Mouse (Mus musculus): ENCODE results near the gene Cd19. TPM values are rescaled to one million over a fixed set of nuclear protein-coding genes. Genes with fewer than 3 reads are reported as not detected.
"Not testable (repeated sequence)": the region's sequence is repeated elsewhere in the genome, so short reads cannot be mapped to it uniquely, and the experiment has no call there.

Cd19 gene
- total RNA-seq, 2 experiments from 2014 or later, result not detected

DNA sequence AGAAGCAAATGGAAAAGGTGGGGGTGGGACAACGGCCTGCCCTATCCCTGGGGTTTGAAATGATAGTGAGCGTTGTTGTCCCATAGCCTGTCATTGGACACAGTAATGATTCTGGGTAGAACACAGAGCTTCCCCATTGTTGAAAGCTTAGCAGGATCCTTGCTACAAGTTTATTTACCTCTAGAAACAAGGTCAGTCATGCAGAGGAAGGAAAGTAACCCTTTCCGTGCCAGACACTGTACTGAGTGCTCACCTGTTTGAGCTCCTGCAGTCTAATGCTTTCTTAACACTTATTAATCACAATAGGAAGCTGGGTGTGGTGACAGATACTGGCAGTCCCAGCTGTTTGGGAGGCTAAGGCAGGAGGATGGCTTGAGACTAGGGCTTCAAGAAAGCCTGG, 21.1 kb upstream of the Cd19 start:
- ATAC-seq (replicated peaks; ENCODE audit: poor library complexity), result no peak

DNA sequence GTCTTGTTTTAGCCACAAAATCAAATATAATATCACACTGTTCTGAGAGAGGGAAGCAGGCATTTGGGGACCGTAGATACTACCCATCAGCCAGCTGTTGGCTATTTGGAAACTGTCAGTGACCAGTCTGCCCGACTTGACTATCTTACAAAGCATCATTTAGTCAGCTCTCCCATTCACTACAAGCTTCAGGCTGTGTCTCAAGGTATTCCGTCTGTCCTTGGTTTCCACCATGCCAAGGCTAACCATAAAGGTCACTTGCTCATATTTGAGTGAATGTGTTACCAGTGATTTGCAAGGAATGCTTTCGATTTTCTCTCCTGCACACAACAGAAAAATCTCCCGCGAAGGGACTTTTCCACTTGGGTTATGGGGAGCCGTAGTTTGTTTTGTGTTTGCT, 20.0 kb upstream of the Cd19 start:
- no peak for ATAC-seq (replicated peaks; ENCODE audit: poor library complexity)

DNA sequence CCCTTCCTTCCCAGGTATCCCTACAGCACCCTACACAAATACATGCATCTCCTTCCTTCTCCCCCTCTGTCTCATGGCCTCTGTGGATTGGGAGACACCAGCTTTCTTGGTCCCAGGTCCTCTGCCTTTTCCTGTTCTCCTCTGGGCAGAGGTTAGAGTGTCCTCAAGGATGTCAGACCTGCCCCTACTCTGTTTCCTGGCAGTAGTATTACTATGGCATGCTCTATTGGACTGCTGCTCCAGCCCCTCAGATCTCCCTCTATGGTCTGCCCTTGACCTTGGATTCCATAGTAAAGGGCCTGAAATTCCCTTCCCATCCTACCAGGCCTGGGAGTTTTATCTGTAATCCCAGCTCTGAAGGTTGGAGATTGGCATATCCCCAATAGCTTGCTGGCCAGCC, 15.5 kb upstream of the Cd19 start:
- ATAC-seq (replicated peaks; ENCODE audit: poor library complexity), result no peak

DNA sequence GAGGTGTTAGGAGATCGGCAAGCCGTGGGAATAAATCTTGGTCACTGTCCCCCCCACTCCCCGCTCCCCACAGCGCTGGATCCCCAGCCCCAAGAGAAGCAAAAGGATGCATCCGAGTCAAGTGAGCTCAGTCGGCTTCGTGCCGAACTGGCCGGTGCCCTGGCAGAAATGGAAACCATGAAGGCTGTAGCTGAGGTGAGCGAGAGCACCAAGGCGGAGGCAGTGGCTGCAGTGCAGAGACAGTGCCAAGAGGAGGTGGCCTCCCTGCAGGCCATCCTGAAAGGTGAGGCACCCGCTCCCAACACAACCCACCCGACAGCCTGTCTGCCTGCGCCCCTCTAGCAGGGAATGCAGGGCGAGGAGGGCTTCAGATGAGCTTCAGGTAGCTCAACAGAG, 14.8 kb upstream of the Cd19 start:
- ATAC-seq (replicated peaks; ENCODE audit: poor library complexity), result no peak

DNA sequence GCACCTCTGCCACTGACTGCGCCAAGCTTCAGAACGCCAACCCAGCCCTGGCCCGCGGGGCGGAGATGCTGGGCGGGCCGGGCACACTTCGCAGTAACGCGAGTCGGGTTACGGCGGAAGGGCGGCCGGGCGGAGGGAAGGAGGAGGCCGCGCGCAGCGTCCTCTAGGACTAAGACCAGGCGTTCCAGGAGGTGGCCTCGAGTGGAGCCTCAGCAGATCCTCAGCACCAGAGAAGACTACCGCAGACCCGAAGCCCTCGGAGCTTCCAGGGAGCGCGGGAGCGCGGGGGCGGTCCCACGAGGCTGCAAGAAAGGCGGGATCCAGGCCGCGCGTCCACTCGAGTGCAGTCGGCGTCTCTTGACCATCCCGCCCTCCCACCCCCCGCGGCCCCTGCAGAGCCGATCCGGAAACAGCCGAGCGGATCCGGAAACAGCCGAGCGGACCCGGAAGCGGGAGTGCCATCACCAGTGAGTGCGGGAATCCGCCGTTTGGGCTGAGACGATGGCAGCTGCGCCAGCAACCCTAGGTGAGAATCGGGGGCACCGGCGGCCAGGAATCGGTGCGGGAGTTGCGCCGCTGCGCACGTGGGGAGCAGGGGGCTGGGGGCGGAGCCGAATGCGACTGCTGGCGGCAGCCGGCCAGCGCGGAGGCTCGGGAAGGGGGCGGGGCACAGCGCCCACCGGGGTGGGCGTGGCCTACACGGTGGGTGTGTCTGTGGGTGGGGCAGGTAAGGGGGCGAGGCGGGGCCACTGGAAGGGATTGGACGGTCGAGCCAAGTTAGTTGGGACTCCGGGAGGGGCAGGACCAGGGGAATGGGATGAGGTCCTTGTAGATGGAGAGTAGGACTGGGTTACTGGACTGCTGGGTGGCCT, 14.2 kb upstream of the Cd19 start, which contains the start of gene Rabep2:
Gene Rabep2, plus strand, starts transcription at position 129 of the 872 bp plus-strand sequence.
- ATAC-seq (replicated peaks; ENCODE audit: poor library complexity), result peak; percentile 79

DNA sequence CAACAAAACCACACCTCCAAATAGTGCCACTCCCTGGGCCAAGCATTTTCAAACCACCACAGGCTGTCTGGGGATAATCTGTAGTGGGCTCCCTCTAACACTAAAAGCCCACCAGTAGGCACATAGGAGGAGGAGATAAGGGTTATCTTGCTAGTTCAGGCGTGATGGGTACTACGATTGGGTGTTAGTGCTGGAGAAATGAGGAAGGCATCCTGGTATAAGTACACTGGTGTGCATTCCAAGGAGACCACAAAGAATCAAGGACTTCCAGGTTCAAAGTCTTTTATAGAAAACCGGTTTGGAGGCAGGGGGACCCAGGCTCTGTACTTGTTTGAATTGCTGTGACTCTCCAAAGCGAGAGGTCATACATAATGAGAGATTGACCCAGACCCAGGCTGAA, 13.5 kb upstream of the Cd19 start:
- ATAC-seq (replicated peaks; ENCODE audit: poor library complexity), result peak; percentile 12; the same call in 1 of the 2 replicates

DNA sequence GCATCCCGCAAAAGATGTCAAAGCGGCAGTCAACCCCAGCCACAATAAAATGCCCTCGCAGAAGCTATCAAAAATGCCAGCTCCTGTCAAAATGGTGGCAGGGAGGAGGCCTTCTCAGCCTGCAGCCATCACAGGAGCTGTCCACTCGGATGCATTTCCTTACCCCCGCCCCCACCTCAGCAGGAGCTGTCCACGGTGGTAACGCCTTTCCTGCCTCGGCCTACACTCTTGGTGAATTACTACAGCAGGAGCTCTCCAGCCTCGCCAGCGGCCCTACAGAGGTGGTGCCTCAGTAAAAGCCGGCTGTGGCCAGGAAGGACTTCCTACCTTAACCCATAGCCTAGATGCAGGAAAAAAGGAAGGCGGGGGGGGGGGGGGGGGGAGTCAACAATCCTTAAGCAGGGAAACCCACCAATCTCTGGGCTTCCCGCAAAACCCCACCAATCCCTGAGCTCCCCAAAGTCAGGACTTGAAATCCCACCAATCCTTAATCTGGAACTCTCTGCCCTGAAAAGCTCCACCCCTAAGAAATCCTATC, 12.7 kb upstream of the Cd19 start:
- no peak for ATAC-seq (replicated peaks; ENCODE audit: poor library complexity)

DNA sequence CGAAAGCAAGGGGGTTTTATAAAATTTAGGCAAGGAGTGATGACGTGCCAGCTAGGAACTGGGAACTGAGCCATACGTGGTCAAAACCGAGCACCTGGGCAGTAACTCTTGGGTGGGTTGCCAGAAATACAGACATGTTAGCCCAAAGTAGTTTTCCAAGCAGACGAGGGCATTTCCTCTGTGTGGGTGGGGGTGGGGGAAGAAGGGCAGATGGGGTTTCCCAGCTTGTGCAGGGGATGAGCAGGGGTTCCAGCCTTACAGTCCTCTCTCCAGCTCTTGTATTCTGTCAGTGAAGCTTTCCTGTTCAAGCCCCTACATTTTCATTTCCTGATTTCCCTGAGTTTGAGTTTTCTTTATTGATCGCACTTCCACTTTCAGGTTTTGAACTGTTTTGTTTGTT, 9.5 kb upstream of the Cd19 start:
- no peak for ATAC-seq (replicated peaks; ENCODE audit: poor library complexity)

DNA sequence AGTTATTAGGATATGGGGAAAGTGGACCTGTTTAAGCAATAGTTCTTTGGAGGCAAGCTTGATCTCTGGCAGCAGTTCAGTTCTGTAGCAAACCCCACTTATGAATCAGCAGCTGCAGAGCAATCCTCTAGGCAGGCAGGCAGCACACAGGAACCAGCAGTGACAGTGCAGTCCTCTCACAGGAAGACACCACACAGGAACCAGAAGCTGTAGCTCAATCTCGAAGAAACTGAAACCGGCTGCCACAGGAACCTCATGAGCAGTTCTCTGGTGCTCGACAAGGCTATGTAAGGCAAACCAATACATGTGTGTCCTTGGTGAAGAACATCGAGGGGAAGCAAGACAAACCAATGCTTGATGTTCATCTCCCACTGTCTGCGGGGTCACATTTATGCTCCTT, 7.1 kb upstream of the Cd19 start:
- ATAC-seq (replicated peaks; ENCODE audit: poor library complexity), result peak; percentile 55; the same call in 1 of the 2 replicates

DNA sequence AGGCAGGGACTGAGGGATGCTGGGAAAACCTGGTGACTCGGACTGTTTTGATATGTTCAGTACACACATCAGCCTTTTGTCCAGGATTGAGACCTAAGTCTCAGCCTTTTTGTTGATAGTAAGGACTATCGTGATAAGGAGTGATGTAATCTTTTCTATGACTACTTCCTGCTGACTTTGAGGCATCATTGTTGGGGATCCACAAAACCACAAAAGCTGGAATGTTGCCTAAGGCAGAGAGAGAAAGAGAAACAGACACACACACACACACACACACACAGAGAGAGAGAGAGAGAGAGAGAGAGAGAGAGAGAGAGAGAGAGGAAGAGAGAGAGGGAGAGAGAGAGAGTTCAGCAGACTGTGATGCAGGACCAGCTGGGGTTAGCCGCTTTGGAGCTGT, 3.8 kb upstream of the Cd19 start:
- ATAC-seq (replicated peaks; ENCODE audit: poor library complexity), result peak; percentile 17

DNA sequence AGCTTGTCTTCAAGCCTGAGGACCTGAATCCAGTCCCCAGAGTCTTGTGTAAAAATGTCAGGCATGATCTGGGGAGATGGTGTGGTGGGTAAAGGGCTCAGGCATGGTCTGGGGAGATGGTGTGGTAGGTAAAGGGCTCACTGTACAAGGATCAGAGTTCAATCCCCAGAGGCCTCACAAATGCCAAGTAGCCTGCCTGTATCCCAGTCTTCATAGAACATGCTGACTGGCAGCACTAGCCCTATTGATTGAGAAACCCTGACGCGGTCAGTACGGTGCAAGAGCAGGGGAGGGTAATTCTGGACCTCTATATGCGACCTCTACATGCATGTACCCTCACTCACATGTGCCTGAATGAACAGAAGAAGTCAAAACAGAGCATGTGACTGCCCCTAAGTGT, 2.9 kb upstream of the Cd19 start:
- ATAC-seq (replicated peaks; ENCODE audit: poor library complexity), result no peak

DNA sequence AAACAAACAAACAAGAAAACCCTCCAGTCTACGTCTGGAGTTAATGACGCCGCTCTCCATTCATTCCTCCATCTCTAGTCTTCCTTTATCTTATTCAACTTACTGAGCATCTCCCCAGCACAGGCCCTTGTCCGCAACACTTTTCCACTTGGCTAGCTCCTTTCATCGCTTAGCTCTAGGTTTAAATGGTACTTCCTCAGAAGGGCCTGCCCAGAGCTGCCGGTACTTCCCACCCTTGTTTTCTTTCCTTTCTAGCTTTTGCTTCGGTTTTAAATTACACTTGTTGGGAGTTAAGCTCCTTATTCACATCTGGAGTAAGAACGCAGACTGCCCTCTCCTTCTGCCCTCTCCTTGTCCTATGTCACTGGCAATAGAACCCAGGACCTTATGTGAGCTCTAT, 2.4 kb upstream of the Cd19 start:
- no peak for ATAC-seq (replicated peaks; ENCODE audit: poor library complexity)

DNA sequence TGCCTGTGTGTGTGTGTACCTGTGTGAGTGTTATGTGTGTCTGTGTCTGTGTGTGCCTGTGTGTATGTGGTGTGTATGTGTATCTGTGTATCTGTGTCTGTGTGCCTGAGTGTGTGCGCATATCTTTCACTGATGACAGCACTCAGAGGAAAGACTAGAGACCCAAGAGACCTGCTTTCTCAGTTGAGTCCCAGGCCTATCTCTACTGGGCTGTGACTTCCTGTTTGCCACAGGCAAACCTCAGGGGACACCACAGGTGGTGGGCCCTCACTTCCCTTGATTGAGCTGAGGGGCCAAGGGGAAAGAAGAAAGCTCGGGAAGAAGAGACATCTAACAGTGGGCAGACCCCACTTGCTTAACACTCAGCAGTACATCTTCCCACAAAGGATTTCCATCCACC, 1.9 kb upstream of the Cd19 start:
- ATAC-seq (replicated peaks; ENCODE audit: poor library complexity), result peak; percentile 65

DNA sequence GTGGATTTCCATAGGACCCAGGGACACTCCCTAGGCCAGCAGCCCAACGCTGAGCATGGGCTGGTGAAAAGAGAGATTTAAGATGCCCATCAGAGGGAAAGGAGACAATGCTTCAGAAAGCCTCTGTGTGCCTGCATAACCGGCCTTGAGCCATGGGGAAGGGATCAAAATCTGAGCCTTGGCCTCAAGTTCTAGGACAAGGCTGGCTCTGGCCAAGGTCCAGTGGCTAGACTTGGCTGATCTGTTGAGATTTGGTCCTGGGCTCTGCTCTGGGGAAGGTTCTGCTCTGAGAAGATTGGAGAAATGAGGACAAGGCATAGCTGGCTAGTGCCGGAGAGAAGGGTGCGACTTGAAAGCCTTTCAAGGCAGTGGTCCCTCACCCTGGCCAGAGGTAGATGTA, 3.6 kb downstream of the Cd19 start:
- no peak for ATAC-seq (replicated peaks; ENCODE audit: poor library complexity)

DNA sequence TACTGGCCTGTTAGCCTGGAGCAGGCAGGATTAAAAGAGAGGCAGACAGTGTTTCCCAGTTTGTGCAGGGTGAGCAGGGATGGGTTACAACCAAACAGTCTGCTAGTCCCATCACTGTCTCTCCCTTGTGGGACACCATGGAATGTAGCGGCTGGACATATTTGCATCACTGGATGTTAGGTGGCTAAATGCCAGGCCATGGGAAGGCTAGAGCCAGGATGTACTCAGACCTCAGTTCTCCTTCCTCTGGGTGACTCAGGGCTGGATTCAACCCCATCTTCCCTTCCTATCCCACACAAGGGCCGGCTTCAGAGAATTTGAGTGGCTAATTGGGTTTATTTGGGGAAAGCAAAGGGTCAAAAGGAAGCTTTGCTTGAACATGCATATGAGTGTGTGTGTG, 6.0 kb downstream of the Cd19 start:
- no peak for ATAC-seq (replicated peaks; ENCODE audit: poor library complexity)

DNA sequence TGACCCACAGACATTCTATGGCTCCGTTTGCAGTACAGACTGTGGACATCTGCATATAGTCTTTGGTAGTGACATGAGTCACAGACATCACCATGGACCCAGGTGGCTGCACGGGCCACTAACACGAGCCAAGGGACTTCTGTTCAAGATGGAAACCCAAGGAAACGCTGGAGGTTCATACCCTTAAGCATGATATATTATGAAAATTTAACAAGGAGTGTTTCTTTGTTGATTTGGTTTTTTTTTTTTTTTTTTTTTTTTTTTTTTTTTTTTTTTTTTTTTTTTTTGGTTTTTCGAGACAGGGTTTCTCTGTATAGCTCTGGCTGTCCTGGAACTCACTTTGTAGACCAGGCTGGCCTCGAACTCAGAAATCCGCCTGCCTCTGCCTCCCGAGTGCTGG, 12.2 kb downstream of the Cd19 start:
- not testable (repeated sequence) for ATAC-seq (replicated peaks; ENCODE audit: poor library complexity)

DNA sequence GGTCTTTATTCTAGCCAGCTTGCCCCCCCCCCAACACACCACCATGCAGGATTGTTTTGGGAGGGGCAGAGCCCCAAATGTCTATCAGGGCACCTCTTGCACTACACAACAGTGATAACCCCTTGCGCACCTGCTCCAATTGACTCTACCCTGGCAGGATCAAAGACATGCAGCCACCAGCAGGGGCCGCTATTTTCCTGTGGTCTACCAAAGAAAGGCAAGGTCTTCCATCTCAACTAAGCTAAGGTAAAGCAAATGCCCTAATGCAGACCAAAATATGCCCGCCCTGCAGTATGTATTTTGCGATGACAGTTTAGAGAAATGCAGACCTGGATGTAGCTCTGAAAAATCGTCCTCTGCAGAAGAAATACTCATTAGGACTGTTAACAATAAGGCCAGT, 15.1 kb downstream of the Cd19 start:
- peak; percentile 57 for ATAC-seq (replicated peaks; ENCODE audit: poor library complexity)

DNA sequence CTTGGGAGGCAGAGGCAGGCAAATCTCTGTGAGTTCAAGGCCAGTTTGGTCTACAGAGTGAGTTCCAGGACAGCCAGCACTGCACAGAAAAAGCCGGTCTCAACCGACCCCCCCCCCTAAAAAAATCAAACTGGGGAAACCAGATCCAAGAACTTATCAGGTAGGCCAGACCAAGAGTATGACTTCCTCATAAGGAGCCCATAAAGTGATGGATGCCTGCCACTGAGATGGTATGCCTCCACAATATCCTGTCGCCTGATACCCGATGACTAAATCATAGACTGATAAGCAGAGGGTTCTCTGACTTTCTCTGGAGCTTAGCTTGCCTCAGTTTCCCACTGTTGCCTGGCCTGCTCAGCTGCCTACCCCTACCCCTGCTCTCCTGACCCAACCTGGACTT, 16.9 kb downstream of the Cd19 start:
- ATAC-seq (replicated peaks; ENCODE audit: poor library complexity), result no peak

DNA sequence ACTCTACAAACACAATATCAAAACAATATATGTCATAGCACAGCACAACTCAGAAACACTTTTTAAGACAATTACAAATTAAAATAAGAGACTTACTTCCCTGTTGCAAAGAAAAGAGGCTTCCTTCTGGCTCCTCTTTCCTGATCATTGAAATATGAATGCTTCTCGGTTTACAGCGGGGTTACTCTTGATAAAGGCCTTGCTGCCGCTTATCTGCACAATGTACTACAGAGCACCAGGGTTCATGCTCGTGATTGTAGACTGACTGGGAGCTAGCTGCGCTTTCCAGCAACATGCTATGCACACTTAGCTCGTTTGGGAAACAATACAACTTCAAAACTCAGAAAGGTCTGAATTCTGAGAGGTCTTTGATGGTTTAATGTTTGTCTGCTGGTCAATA, 17.5 kb downstream of the Cd19 start:
- ATAC-seq (replicated peaks; ENCODE audit: poor library complexity), result peak; percentile 23

DNA sequence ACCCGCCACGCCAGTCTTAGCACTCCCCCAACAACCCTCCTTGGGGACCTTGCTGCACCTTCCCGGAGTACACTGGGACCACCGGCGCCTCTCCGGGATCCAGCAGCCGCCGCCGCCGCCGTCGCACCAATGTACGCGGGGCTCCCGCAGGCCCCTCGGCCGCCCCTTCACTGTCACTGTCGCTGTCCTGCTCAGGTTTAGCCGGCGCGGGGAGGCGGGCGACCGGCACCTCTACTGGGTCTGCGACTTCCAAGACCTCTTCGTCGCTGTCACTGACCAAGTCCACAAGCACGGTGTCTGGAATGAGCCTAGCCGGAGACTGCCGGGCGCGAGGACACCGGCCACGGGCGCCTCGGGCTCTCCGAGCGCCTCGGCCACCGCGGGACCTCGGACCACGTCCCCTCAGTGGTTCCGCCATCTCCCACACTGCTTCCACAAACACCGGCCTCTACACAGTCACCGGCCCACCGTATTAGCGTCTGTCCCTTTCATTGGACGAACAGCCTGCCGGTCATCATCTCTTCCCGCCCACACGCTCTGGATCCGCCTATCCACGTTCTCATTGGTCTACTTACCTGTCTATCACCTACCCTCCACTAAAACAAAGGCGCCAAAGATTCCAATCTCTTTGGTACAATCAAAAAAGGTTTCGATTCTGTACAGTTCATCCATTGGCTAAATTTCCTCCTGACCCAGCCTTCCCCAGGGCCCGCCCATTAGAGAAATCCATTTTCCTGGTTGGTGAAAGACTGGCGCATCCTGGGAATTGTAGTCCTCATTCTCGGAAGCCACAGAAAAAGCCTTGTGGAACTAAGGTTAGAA, 18.2 kb downstream of the Cd19 start, which contains the start of gene Nfatc2ip:
Gene Nfatc2ip, minus strand, starts transcription at position 440 of the 822 bp plus-strand sequence.
- ATAC-seq (replicated peaks; ENCODE audit: poor library complexity), result peak; percentile 97

DNA sequence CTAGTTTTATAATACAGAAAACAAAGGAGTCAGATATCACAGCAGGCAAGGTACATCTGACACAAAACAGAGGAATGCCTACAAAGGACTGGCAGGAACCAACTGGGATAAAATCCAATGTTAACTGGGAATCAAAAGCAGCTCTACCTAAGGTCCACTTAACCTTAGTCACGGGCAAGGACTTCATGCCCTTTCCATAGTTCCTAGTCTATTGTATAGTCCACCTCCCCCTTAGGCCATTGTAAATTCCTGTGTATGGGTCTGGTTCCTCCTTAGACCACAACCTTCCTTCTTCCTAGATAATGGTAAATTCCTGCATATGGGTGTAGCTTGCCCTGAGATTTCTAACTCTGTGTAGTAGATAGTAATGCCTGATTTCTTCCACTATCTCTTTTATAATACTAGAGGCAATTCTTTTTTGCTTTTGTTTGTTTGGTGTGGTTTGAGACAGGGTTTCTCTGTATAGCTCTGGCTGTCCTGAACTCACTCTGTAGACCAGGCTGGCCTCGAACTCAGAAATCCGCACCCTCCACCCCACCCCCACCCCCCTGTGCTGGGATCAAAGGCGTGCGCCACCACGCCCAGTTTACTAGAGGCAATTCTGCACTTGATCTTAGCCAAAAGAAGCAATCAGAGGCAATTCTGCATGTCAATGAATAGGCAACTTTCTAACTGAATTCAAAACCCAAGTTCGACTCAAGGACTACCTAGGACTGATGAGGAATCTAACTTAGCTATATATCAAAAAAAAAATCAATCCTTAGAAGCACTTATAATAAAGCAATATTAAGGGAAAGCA, 22.4 kb downstream of the Cd19 start:
- ATAC-seq (replicated peaks; ENCODE audit: poor library complexity), result not testable (repeated sequence)

All from megakaryocyte progenitor cell, adult 5-6 weeks (primary cell).